Mouse (Mus musculus): ENCODE measurements around the gene Stambp. TPM values are rescaled to one million over a fixed set of nuclear protein-coding genes. Genes with fewer than 3 reads are reported as not detected.

The Stambp gene
- polyA plus RNA-seq, 1 experiment from 2014 or later = 49.4 TPM

DNA sequence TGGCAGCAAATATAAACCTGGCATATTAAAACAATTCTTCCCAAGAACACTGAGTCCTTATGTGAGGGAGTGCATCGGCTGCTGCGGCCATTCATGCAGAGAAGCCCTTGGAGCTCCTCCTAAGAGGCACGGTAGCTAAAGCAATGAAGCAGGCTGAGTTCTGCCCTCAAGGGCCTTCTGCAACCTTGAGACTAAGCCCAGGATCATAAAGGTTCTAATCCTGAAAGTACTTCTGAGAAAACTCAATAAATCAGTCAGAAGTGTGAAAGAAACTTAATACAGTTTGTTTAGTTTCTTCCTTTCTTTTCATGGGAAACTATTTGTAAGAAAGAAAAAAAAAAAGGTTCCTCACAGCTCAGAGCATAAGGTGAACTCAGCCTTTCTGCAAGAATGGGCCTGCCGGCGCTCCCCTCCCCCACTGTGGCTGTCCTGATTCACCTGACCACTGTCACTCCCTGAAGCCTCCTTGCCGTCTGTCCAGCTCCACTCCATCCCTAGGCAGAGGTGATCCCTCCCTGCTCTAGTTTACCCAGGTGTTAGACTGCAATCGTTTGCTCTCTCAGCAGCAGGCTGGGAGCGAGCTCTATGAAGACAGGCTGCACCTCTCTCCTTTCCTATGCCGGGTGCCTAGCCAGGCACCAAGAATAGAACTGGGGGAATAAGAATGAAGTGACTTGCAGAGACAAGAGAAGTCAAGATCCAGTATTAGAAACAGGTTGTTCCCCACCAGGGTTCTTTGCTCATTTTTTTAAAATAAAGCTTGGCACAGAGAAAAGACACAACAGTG lies 70.8 kb downstream of the Stambp start:
- Histone ChIP-seq H3K4me3 (ENCODE audit: inconsistent target) (no peak overlapping the region), H3K79me2 (ENCODE audit: inconsistent target) (peaks cover 81% of the 10 kb centered on the region)
- 85% methylated on average over 9 of the region's 9 CpGs for WGBS (ENCODE audit: missing documents)

DNA sequence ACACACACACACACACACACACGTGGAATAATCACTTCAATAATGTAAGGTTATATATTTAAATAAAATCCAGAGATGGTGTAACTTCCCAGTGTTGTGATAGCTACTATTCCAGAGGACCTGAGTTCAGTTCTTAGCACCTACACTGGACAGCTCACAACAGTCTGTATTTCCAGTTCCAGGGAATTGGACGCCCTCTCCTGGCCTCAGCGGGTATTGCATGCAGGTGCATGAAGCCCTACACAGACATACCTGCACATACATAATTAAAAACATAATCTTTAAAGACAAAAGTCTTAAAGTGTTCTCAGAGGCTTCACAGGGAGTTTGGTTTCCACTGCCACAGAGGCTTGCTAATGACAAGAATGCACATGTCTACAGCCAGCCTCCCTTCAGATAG lies 72.1 kb downstream of the Stambp start:
- peaks cover 28% of the 10 kb centered on the region; the same call in 1 of the 2 replicates for H3K36me3 ChIP-seq (ENCODE audit: inconsistent target)
- H3K4me3 ChIP-seq (ENCODE audit: inconsistent target) = no peak overlapping the region
- H3K27ac ChIP-seq = no peak overlapping the region
- peaks cover 74% of the 10 kb centered on the region for H3K79me2 ChIP-seq (ENCODE audit: inconsistent target)
- WGBS (ENCODE audit: missing documents) = 90% methylated on average over 3 of the region's 3 CpGs

More for the DNA sequence above, 70.8 kb downstream of the Stambp start:
- Histone ChIP-seq H3K36me3 (ENCODE audit: inconsistent target) (peaks cover 22% of the 10 kb centered on the region; the same call in 1 of the 2 replicates), H3K27ac (peak overlapping the region; percentile 96)

DNA sequence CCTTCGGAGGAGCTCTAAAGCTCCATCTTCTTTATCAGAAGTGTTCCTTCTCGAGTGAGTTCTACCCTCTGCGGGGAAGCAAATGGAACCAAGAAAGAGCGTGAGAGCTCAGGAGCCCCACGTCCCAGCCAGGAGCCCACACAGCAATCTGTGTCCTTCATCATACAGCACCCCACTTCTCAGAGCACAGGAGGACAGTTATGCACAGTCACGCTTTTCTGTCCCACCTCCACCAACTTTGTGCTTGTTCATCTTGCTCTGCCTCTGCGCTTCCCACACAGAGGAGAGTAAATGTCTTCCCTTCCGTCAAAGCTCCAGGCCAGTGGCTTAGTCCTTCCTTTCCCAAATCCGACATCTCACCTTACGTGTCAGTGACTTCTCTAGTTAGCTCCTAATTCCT lies 73.5 kb downstream of the Stambp start:
- WGBS (ENCODE audit: missing documents) = 95% methylated on average over 10 of the region's 10 CpGs
- no peak overlapping the region for H3K27ac ChIP-seq
- H3K4me3 ChIP-seq (ENCODE audit: inconsistent target) = no peak overlapping the region
- peaks cover 61% of the 10 kb centered on the region for H3K79me2 ChIP-seq (ENCODE audit: inconsistent target)
- peaks cover 31% of the 10 kb centered on the region; the same call in 1 of the 2 replicates for H3K36me3 ChIP-seq (ENCODE audit: inconsistent target)

GRCm38 (mm10) chr6:83496753-83497710 lies 75.5 kb downstream of the Stambp start:
- peaks cover 43% of the 10 kb centered on the region for H3K36me3 ChIP-seq (ENCODE audit: inconsistent target)
- H3K79me2 ChIP-seq (ENCODE audit: inconsistent target) = peaks cover 53% of the 10 kb centered on the region
- H3K27ac ChIP-seq = no peak overlapping the region
- WGBS (ENCODE audit: missing documents) = 96% methylated on average over 20 of the region's 22 CpGs
- no peak overlapping the region for H3K4me3 ChIP-seq (ENCODE audit: inconsistent target)

- H3K27ac ChIP-seq = no peak overlapping the region
- H3K4me3 ChIP-seq (ENCODE audit: inconsistent target) = no peak overlapping the region
- H3K36me3 ChIP-seq (ENCODE audit: inconsistent target) = peaks cover 46% of the 10 kb centered on the region
- WGBS (ENCODE audit: missing documents) = 95% methylated on average over 8 of the region's 9 CpGs
- peaks cover 45% of the 10 kb centered on the region for H3K79me2 ChIP-seq (ENCODE audit: inconsistent target)
These were observed 76.3 kb downstream of the Stambp start for GRCm38 (mm10) chr6:83496009-83496752.

Other genes starting within 250 kb of the Stambp start
- 5.4 to 17.7 TPM (median 8.3 TPM) in 3 replicates for gene Mthfd2, start 246.8 kb downstream of the Stambp start, polyA plus RNA-seq (2018)
- 82.5 to 141 TPM (median 132 TPM) in 3 replicates for gene Mob1a, start 246.7 kb downstream of the Stambp start, polyA plus RNA-seq (2018)
- 21.1 to 56.8 TPM (median 50.5 TPM) in 3 replicates for gene Bola3, start 223.6 kb downstream of the Stambp start, polyA plus RNA-seq (2018)
- 13.9 to 21.1 TPM (median 19.1 TPM) in 3 replicates for gene Tet3, start 113.6 kb downstream of the Stambp start, polyA plus RNA-seq (2018)
- gene Dguok, start 65.8 kb downstream of the Stambp start, polyA plus RNA-seq (2018) = 30.7 to 54.0 TPM (median 30.9 TPM) in 3 replicates
- 0.21 TPM in 1 of 3 replicates, not detected in the others for gene Actg2, start 36.5 kb downstream of the Stambp start, polyA plus RNA-seq (2018)
- not detected in 3 replicates for gene Clec4f, start 83.5 kb upstream of the Stambp start, polyA plus RNA-seq (2018)
- gene Cd207, start 105.1 kb upstream of the Stambp start, polyA plus RNA-seq (2018) = 0.49 TPM in 1 of 3 replicates, not detected in the others
- gene Vax2, start 138.5 kb upstream of the Stambp start, polyA plus RNA-seq (2018) = not detected in 3 replicates
- gene Atp6v1b1, start 170.3 kb upstream of the Stambp start, polyA plus RNA-seq (2018) = not detected in 3 replicates
- not detected in 3 replicates for gene Ankrd53, start 189.9 kb upstream of the Stambp start, polyA plus RNA-seq (2018)
- 35.3 to 72.5 TPM (median 65.9 TPM) in 3 replicates for gene Tex261, start 203.1 kb upstream of the Stambp start, polyA plus RNA-seq (2018)
- 112 to 148 TPM (median 138 TPM) in 3 replicates for gene Nagk, start 222.3 kb upstream of the Stambp start, polyA plus RNA-seq (2018)

Data from macrophage (primary cell).